Mouse (Mus musculus): ENCODE measurements around the gene Gja4. TPM values are rescaled to one million over a fixed set of nuclear protein-coding genes. Genes with fewer than 3 reads are reported as not detected.

The Gja4 gene
- polyA plus RNA-seq, 1 experiment: 0.19 TPM

- H3K36me3 ChIP-seq (ENCODE audit: control insufficient read depth, insufficient read depth): no peaks in the 10 kb centered on the region
Measured at GRCm38 (mm10) chr4:127286907-127287306, 26.9 kb downstream of the Gja4 start.

GRCm38 (mm10) chr4:127279241-127279640 lies 34.6 kb downstream of the Gja4 start:
- no peak overlapping the region for H3ac ChIP-seq (ENCODE audit: control insufficient read depth, insufficient read length)
- no peak overlapping the region for H3K4me2 ChIP-seq (ENCODE audit: low read depth)
- no peaks in the 10 kb centered on the region for H3K79me2 ChIP-seq (ENCODE audit: control insufficient read depth, insufficient read depth)
- H3K36me3 ChIP-seq (ENCODE audit: control insufficient read depth, insufficient read depth): no peaks in the 10 kb centered on the region
- no peak overlapping the region for H3K4me3 ChIP-seq
- TF ChIP-seq USF1 (IDR thresholded peaks at IDR 0.05; ENCODE audit: low read depth) (no peak), REST (IDR thresholded peaks at IDR 0.05; ENCODE audit: insufficient read depth, insufficient read length) (no peak), POLR2A (IDR thresholded peaks at IDR 0.05; ENCODE audit: insufficient read length, low read depth) (no peak), TCF3 (IDR thresholded peaks at IDR 0.05; ENCODE audit: insufficient read length, low read depth) (no peak), TCF12 (IDR thresholded peaks at IDR 0.05; ENCODE audit: insufficient read depth, poor library complexity, severe bottlenecking) (no peak), E2F4 (IDR thresholded peaks at IDR 0.05; ENCODE audit: insufficient read depth) (no peak), SRF (IDR thresholded peaks at IDR 0.05; ENCODE audit: control insufficient read depth, insufficient read length, low read depth) (no peak), MYOD1 (IDR thresholded peaks at IDR 0.05; ENCODE audit: control insufficient read depth in 1 of 3, insufficient read length in 2 of 3, low read depth in 2 of 3) (no peak)
- peaks cover 34% of the 10 kb centered on the region for H3K27me3 ChIP-seq (ENCODE audit: control insufficient read depth, insufficient read depth, insufficient read length)

More at GRCm38 (mm10) chr4:127286907-127287306, 26.9 kb downstream of the Gja4 start:
- H3K27me3 ChIP-seq (ENCODE audit: control insufficient read depth, insufficient read depth, insufficient read length): peaks cover 8% of the 10 kb centered on the region
- TF ChIP-seq MYOG (IDR thresholded peaks at IDR 0.05; ENCODE audit: control insufficient read depth in 1 of 3, insufficient read depth in 1 of 3, insufficient read length in 2 of 3, low read depth in 2 of 3) (no peak), CEBPB (IDR thresholded peaks at IDR 0.05; ENCODE audit: insufficient read depth, poor library complexity, severe bottlenecking) (no peak), POLR2A (IDR thresholded peaks at IDR 0.05; ENCODE audit: insufficient read length, low read depth) (no peak), USF1 (IDR thresholded peaks at IDR 0.05; ENCODE audit: low read depth) (no peak), E2F4 (IDR thresholded peaks at IDR 0.05; ENCODE audit: insufficient read depth) (no peak), REST (IDR thresholded peaks at IDR 0.05; ENCODE audit: insufficient read depth, insufficient read length) (no peak), SRF (IDR thresholded peaks at IDR 0.05; ENCODE audit: control insufficient read depth, insufficient read length, low read depth) (no peak), TCF3 (IDR thresholded peaks at IDR 0.05; ENCODE audit: insufficient read length, low read depth) (no peak), MAX (IDR thresholded peaks at IDR 0.05; ENCODE audit: low read depth) (no peak), POLR2AphosphoS2 (IDR thresholded peaks at IDR 0.05; ENCODE audit: insufficient read length, low read depth) (no peak), MYOD1 (IDR thresholded peaks at IDR 0.05; ENCODE audit: control insufficient read depth in 1 of 3, insufficient read length in 2 of 3, low read depth in 2 of 3) (no peak), TCF12 (IDR thresholded peaks at IDR 0.05; ENCODE audit: insufficient read depth, poor library complexity, severe bottlenecking) (no peak)
- H3K4me3 ChIP-seq: no peak overlapping the region
- H3ac ChIP-seq (ENCODE audit: control insufficient read depth, insufficient read length): no peak overlapping the region
- H3K79me2 ChIP-seq (ENCODE audit: control insufficient read depth, insufficient read depth): no peaks in the 10 kb centered on the region
- H3K4me2 ChIP-seq (ENCODE audit: low read depth): no peak overlapping the region

GRCm38 (mm10) chr4:127278451-127279001 lies 35.3 kb downstream of the Gja4 start:
- H3ac ChIP-seq (ENCODE audit: control insufficient read depth, insufficient read length): no peak overlapping the region
- TF ChIP-seq POLR2AphosphoS2 (IDR thresholded peaks at IDR 0.05; ENCODE audit: insufficient read length, low read depth): no peak
- TF ChIP-seq USF1 (IDR thresholded peaks at IDR 0.05; ENCODE audit: low read depth): no peak
- TF ChIP-seq TCF12 (IDR thresholded peaks at IDR 0.05; ENCODE audit: insufficient read depth, poor library complexity, severe bottlenecking): no peak
- TF ChIP-seq MAX (IDR thresholded peaks at IDR 0.05; ENCODE audit: low read depth): no peak
- no peak for TF ChIP-seq SRF (IDR thresholded peaks at IDR 0.05; ENCODE audit: control insufficient read depth, insufficient read length, low read depth)
- TF ChIP-seq MYOD1 (IDR thresholded peaks at IDR 0.05; ENCODE audit: control insufficient read depth in 1 of 3, insufficient read length in 2 of 3, low read depth in 2 of 3): no peak
- TF ChIP-seq CEBPB (IDR thresholded peaks at IDR 0.05; ENCODE audit: insufficient read depth, poor library complexity, severe bottlenecking): no peak
- no peak for TF ChIP-seq TCF3 (IDR thresholded peaks at IDR 0.05; ENCODE audit: insufficient read length, low read depth)
- H3K4me2 ChIP-seq (ENCODE audit: low read depth): no peak overlapping the region
- H3K4me3 ChIP-seq: no peak overlapping the region
- H3K27me3 ChIP-seq (ENCODE audit: control insufficient read depth, insufficient read depth, insufficient read length): peaks cover 33% of the 10 kb centered on the region
- no peaks in the 10 kb centered on the region for H3K79me2 ChIP-seq (ENCODE audit: control insufficient read depth, insufficient read depth)
- no peaks in the 10 kb centered on the region for H3K36me3 ChIP-seq (ENCODE audit: control insufficient read depth, insufficient read depth)

- H3ac ChIP-seq (ENCODE audit: control insufficient read depth, insufficient read length): no peak overlapping the region
Measured at GRCm38 (mm10) chr4:127264183-127264554, 49.7 kb downstream of the Gja4 start.

More at GRCm38 (mm10) chr4:127264183-127264554, 49.7 kb downstream of the Gja4 start:
- TF ChIP-seq POLR2AphosphoS2 (IDR thresholded peaks at IDR 0.05; ENCODE audit: insufficient read length, low read depth) (no peak), MYOD1 (IDR thresholded peaks at IDR 0.05; ENCODE audit: control insufficient read depth in 1 of 3, insufficient read length in 2 of 3, low read depth in 2 of 3) (no peak), POLR2A (IDR thresholded peaks at IDR 0.05; ENCODE audit: insufficient read length, low read depth) (no peak), MAX (IDR thresholded peaks at IDR 0.05; ENCODE audit: low read depth) (no peak), REST (IDR thresholded peaks at IDR 0.05; ENCODE audit: insufficient read depth, insufficient read length) (no peak), USF1 (IDR thresholded peaks at IDR 0.05; ENCODE audit: low read depth) (no peak), TCF12 (IDR thresholded peaks at IDR 0.05; ENCODE audit: insufficient read depth, poor library complexity, severe bottlenecking) (no peak), E2F4 (IDR thresholded peaks at IDR 0.05; ENCODE audit: insufficient read depth) (no peak), TCF3 (IDR thresholded peaks at IDR 0.05; ENCODE audit: insufficient read length, low read depth) (no peak), CEBPB (IDR thresholded peaks at IDR 0.05; ENCODE audit: insufficient read depth, poor library complexity, severe bottlenecking) (no peak), SRF (IDR thresholded peaks at IDR 0.05; ENCODE audit: control insufficient read depth, insufficient read length, low read depth) (no peak), MYOG (IDR thresholded peaks at IDR 0.05; ENCODE audit: control insufficient read depth in 1 of 3, insufficient read depth in 1 of 3, insufficient read length in 2 of 3, low read depth in 2 of 3) (no peak)
- Histone ChIP-seq H3K4me3 (no peak overlapping the region), H3K36me3 (ENCODE audit: control insufficient read depth, insufficient read depth) (no peaks in the 10 kb centered on the region), H3K79me2 (ENCODE audit: control insufficient read depth, insufficient read depth) (no peaks in the 10 kb centered on the region), H3K27me3 (ENCODE audit: control insufficient read depth, insufficient read depth, insufficient read length) (peaks cover 39% of the 10 kb centered on the region), H3K4me2 (ENCODE audit: low read depth) (no peak overlapping the region)

Data from myocyte (in vitro differentiated cells).